Mouse (Mus musculus) testis, adult 2 months (tissue): ENCODE results near the gene Tlr9.

ENCODE experiments used
- CTCF ChIP-seq: fragments of 200-500 bp; IDR thresholded peaks from 2 replicates; pipeline ENCODE4 v1.5.1; 2012; ENCODE audit warnings: low read depth, mild to moderate bottlenecking, inconsistent platforms, low read length, moderate library complexity; ENCODE audit not compliant: control insufficient read depth, insufficient read depth, insufficient replicate concordance
- POLR2A ChIP-seq: fragments of 200-500 bp; IDR thresholded peaks from 2 replicates; pipeline ENCODE4 v1.6.1; 2012; ENCODE audit warnings: low read depth, mild to moderate bottlenecking, inconsistent platforms, low read length, moderate library complexity; ENCODE audit not compliant: control insufficient read depth

GRCm38 (mm10) chr9:106182146-106182545 is 40.3 kb upstream of the Tlr9 start:
- TF ChIP-seq CTCF: no peak
- TF ChIP-seq POLR2A: no peak
